13 mouse cellular contexts compared by ENCODE assay signal in the genomic region with DNA sequence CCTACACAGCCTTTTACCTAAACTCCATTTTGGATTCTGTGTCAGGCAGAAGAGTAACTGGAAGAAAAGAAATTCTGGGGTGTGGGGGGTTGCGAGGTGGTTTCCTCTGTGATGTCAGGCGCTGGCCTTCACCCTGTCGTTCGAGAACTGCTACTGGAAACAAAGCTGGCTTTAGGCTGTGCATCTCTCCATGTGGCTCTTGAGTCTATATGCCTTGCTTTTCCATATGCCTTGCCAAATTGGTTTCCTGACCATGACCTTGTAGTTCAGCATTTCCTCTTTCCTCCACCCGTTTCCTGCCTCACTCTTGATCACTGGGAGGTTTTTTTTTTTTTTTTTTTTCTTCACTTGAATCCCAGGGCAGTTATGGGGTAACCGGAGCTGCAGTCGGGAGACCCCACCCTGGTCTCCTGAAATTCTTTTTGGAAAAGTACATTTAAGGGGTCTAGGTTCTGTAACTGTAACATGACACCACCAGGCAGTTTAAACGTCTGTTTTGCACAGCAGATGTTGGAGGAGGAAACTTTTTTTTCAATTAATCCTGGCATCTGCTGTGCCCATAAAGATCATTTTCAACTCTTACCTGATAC. TPM values are rescaled to one million over a fixed set of nuclear protein-coding genes. Genes with fewer than 3 reads are reported as not detected.
A peak's percentile ranks its signal among the peaks of the same experiment; 100 is the strongest.
DNase-seq lines count a peak whose midpoint lies in the region; ATAC-seq and TF ChIP-seq lines count a peak whose summit lies in the region.
"Had no signal": no experiment of that assay in that cellular context is flagged by ENCODE, and none has a peak within 500 bp of the region (broad histone marks: within the 10 kb centered on the region; RNA-seq: fewer than 3 reads in every experiment).

No protein-coding gene starts in this region.

- H3K9ac ChIP-seq in heart, embryonic 14.5 days (ENCODE audit: low read length) = no peak overlapping the region
- no peak overlapping the region for H3K9ac ChIP-seq in lung, postnatal 0 days (replicated peaks; ENCODE audit: low read depth)
- H3K9ac ChIP-seq in forebrain, embryonic 15.5 days (replicated peaks) = no peak overlapping the region
- H3K9ac ChIP-seq: hindbrain, embryonic 13.5 days had no signal

- 47% methylated on average over 8 of the region's 8 CpGs for WGBS in heart, embryonic 14.5 days
- WGBS in lung, postnatal 0 days = 24% methylated on average over 8 of the region's 8 CpGs
- 70% methylated on average over 8 of the region's 8 CpGs for WGBS in forebrain, embryonic 15.5 days

- no peaks in the 10 kb centered on the region for H3K36me3 ChIP-seq in heart, embryonic 14.5 days (ENCODE audit: control insufficient read depth, insufficient read depth, low read length)
- no peaks in the 10 kb centered on the region for H3K36me3 ChIP-seq in lung, postnatal 0 days (ENCODE audit: insufficient read depth, low read length)
- no peaks in the 10 kb centered on the region for H3K36me3 ChIP-seq in forebrain, embryonic 15.5 days
- H3K36me3 ChIP-seq: forebrain, embryonic 10.5 days had no signal

- peaks cover 5 to 26% of the 10 kb centered on the region in 2 experiments for H3K4me1 ChIP-seq in heart, embryonic 14.5 days (ENCODE audit: control insufficient read depth in 2 of 2, insufficient read depth in 2 of 2, low read length in 2 of 2)
- H3K4me1 ChIP-seq in lung, postnatal 0 days (ENCODE audit: insufficient read depth, low read depth, low read length) = peaks cover 5% of the 10 kb centered on the region; the same call in 1 of the 2 replicates
- H3K4me1 ChIP-seq in forebrain, embryonic 15.5 days = no peaks in the 10 kb centered on the region

- no peak for TF ChIP-seq EP300 in lung, postnatal 0 days (IDR thresholded peaks at IDR 0.05)

- no peak overlapping the region for H3K27ac ChIP-seq in heart, embryonic 14.5 days (replicated peaks in 1 of 2; ENCODE audit: control insufficient read depth in 1 of 2, insufficient read depth in 1 of 2, low read depth in 2 of 2, low read length in 2 of 2)
- no peak overlapping the region for H3K27ac ChIP-seq in lung, postnatal 0 days (ENCODE audit: low read length)
- H3K27ac ChIP-seq in forebrain, embryonic 15.5 days (replicated peaks) = no peak overlapping the region
- H3K27ac ChIP-seq in layer of hippocampus, adult 2 months = no peak overlapping the region
- H3K27ac ChIP-seq: forebrain, embryonic 10.5 days; hindbrain, embryonic 13.5 days had no signal

- no peaks in the 10 kb centered on the region for H3K27me3 ChIP-seq in heart, embryonic 14.5 days (ENCODE audit: control insufficient read depth, insufficient read depth, low read length)
- H3K27me3 ChIP-seq in lung, postnatal 0 days (replicated peaks; ENCODE audit: insufficient read depth, low read length) = no peaks in the 10 kb centered on the region
- H3K27me3 ChIP-seq in forebrain, embryonic 15.5 days = no peaks in the 10 kb centered on the region
- H3K27me3 ChIP-seq: hindbrain, embryonic 13.5 days had no signal

- no peak overlapping the region for H3K4me3 ChIP-seq in heart, embryonic 14.5 days (ENCODE audit: control insufficient read depth in 1 of 2, insufficient read depth in 1 of 2, low read depth in 1 of 2, low read length in 2 of 2)
- no peak overlapping the region for H3K4me3 ChIP-seq in lung, postnatal 0 days (ENCODE audit: low read depth, low read length)
- no peak overlapping the region for H3K4me3 ChIP-seq in forebrain, embryonic 15.5 days
- H3K4me3 ChIP-seq in layer of hippocampus, adult 2 months = no peak overlapping the region
- H3K4me3 ChIP-seq: forebrain, embryonic 10.5 days; hindbrain, embryonic 13.5 days had no signal

- 0 out of 2 replicates have a peak, but pooled peaks have one; percentile 46 for ATAC-seq in heart, embryonic 14.5 days (ENCODE audit: insufficient number of reproducible peaks, insufficient read depth, low FRiP score, low read depth)
- ATAC-seq in lung, postnatal 0 days = peak; percentile 12; the same call in 1 of the 2 replicates
- no peak for ATAC-seq in forebrain, embryonic 15.5 days (replicated peaks)

- no peak overlapping the region for H3K4me2 ChIP-seq in heart, embryonic 14.5 days (ENCODE audit: low read length)
- no peak overlapping the region for H3K4me2 ChIP-seq in lung, postnatal 0 days (replicated peaks; ENCODE audit: low read depth, low read length)
- H3K4me2 ChIP-seq in forebrain, embryonic 15.5 days (replicated peaks) = no peak overlapping the region
- H3K4me2 ChIP-seq: hindbrain, embryonic 13.5 days had no signal

- no peaks in the 10 kb centered on the region for H3K9me3 ChIP-seq in heart, embryonic 14.5 days (ENCODE audit: control insufficient read depth, low read length)
- H3K9me3 ChIP-seq in lung, postnatal 0 days (ENCODE audit: low read length) = no peaks in the 10 kb centered on the region
- H3K9me3 ChIP-seq in forebrain, embryonic 15.5 days = no peaks in the 10 kb centered on the region
- H3K9me3 ChIP-seq: forebrain, embryonic 10.5 days; hindbrain, embryonic 13.5 days had no signal

- TF ChIP-seq CTCF in lung, postnatal 0 days (IDR thresholded peaks at IDR 0.05) = no peak
- no peak for TF ChIP-seq CTCF in layer of hippocampus, adult 2 months (conservative IDR thresholded peaks at IDR 0.05)

- intact Hi-C loops in left cerebral cortex, postnatal 10 days (cut with DNase I) = no loop called here

- no peak for DNase-seq in heart, adult 9 months (ENCODE audit: low spot score in 2 of 2)
- no peak for DNase-seq in lung, postnatal 0 days (ENCODE audit: low spot score)
- no peak for DNase-seq in lung, postnatal 36 days
- peak; percentile 72 for DNase-seq in forelimb bud, embryonic 11.5 days (ENCODE audit: low read depth, low spot score)
- no peak for DNase-seq in left cerebral cortex, postnatal 10 days (ENCODE audit: extremely low spot score in 1 of 2, low spot score in 2 of 2)
- no peak for DNase-seq in layer of hippocampus, adult 2 months (ENCODE audit: low spot score in 2 of 2)
- DNase-seq: cerebellum, postnatal 10 days; kidney, postnatal 4 days; liver had no signal

RNA-seq across cellular contexts. Expression of gene Sertad2, which starts 33.1 kb away (rescaled TPM):
- 33.5 and 36.9 TPM in 2 replicates for polyA plus RNA-seq in heart, embryonic 14.5 days (2014; fragmentation: Nextera tagmentation; extraction: Ambion mirVana)
- polyA plus RNA-seq in lung, postnatal 0 days (2015; fragmentation: Nextera tagmentation; extraction: Ambion mirVana) = 43.6 and 44.9 TPM in 2 replicates
- 36.2 and 39.6 TPM in 2 replicates for polyA plus RNA-seq in forebrain, embryonic 15.5 days (2015; fragmentation: Nextera tagmentation; extraction: Ambion mirVana)
- 10 to 100 TPM; 21.5 to 23.7 TPM for total RNA-seq in left cerebral cortex, postnatal 10 days (2021)
- 10 to 100 TPM; 21.5 to 25.6 TPM for total RNA-seq in layer of hippocampus, adult 2 months (2021)
